Mouse (Mus musculus): Measurements from ENCODE around the gene Tnfsfm13.
"Not testable (repeated sequence)": the region's sequence is repeated elsewhere in the genome, so short reads cannot be mapped to it uniquely, and the experiment has no call there.

The Tnfsfm13 gene

GRCm38 (mm10) chr11:69695361-69696181, at the start of gene Tnfsfm13, which contains the start of gene Tnfsf12:
TSS of gene Tnfsfm13 (minus strand) at chr11:69696098.
TSS of gene Tnfsf12 (minus strand) at chr11:69695849.
- DNase-seq (ENCODE audit: low spot score), result peak; percentile 80

DNA sequence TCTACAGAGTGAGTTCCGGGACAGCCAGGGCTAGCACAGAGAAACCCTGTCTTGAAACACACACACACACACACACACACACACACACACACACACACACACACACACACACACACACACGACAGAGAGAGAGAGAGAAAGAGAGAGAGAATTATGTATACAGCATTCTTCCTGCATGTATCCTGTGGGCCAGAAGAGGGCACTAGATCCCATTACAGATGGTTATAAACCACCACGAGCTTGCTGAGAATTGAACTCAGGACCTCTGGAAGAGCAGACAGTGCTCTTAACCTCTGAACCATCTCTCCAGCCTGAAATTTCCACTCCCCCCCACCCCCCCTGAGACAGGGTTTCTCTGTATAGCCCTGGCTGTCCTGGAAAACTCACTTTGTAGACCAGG, 35.5 kb upstream of the Tnfsfm13 start:
- DNase-seq (ENCODE audit: low spot score), result not testable (repeated sequence)

DNA sequence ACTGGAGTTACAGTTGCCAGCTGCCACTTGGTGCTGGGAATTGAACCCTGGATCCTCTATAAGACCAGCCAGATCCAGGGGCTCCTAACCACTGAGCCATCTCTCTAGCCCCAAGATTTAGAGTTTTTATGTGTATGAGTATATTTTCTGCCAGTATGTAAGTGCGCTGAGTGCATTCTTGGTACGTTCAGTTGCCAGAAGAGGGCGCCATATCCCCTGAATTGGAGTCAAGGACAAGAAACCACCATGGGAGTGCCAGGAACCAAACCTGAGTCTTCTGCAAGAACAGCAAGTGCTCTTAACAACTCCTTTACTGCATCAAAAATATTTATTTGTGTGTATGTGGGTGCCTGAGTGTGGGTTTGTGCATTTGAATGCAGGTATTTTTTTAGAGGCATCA, 33.2 kb upstream of the Tnfsfm13 start:
- no peak for DNase-seq (ENCODE audit: low spot score)

- DNase-seq (ENCODE audit: low spot score), result no peak
Measured at GRCm38 (mm10) chr11:69725951-69726350, 30.1 kb upstream of the Tnfsfm13 start.

GRCm38 (mm10) chr11:69723074-69723473, 27.2 kb upstream of the Tnfsfm13 start:
- DNase-seq (ENCODE audit: low spot score), result no peak

- DNase-seq (ENCODE audit: low spot score), result no peak
Measured at GRCm38 (mm10) chr11:69720852-69721251, 25.0 kb upstream of the Tnfsfm13 start.

- DNase-seq (ENCODE audit: low spot score), result no peak
Measured at GRCm38 (mm10) chr11:69719423-69719822, 23.5 kb upstream of the Tnfsfm13 start.

DNA sequence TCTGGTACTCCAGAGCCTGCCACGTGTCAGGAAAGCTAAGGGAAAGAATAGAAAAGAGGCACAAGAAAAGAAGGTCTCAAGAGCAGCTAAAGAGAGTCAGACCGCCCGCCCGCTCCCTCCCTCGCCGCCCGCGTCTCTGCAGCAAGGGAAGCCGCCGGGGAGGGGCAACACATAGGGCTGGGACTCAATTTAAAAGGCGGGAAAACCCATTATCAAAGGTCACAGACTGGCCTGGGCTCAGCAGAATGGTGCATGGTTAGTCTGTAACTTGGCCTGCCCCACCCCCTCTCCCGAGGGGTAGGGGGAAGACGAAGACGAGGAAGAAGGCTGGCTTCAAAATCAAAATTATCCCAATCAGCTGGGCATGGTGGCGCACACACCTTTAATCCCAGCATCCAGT, 22.8 kb upstream of the Tnfsfm13 start:
- no peak for DNase-seq (ENCODE audit: low spot score)

DNA sequence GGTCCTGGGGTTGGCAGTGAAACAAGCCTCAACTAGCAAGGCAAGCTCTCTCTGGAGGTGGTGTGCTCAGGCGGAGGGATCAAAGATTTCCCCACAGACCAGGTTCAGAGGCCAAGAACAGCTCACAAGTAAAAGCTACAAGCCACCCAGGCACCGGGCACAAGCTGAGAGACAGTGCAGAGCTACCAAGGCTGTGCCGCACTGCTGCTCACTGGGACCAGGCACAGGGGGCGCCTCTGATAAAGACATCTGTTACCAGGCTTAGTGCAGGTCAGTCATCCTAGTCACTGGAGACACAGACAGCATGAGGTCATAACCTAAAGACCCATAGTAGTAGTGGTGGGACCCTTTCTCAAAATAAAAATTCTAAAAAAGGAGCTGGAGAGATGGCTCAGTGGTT, 21.1 kb upstream of the Tnfsfm13 start:
- no peak for DNase-seq (ENCODE audit: low spot score)

- no peak for DNase-seq (ENCODE audit: low spot score)
Measured at GRCm38 (mm10) chr11:69715929-69716328, 20.0 kb upstream of the Tnfsfm13 start.

DNA sequence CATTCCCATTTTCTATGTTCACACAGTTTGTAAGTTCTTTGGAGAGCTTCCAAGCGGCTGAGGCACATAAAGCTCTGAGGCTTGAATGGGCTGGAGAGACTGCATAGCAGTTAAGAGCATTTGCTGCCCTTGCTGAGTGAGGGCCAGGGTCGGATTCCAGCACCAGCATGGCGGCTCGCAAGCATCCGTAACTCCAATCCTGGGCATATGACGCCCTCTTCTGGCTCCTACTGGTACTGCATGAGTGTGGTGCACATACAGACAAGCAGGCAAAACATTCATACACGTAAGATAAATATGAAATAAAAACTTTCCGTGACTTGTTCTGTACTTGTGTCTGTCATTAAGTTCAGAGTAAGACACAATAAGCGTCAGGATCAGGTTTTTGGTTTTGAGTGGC, 19.6 kb upstream of the Tnfsfm13 start:
- peak; percentile 40 for DNase-seq (ENCODE audit: low spot score)

GRCm38 (mm10) chr11:69714636-69715329, 18.9 kb upstream of the Tnfsfm13 start:
- no peak for DNase-seq (ENCODE audit: low spot score)

- no peak for DNase-seq (ENCODE audit: low spot score)
Measured at GRCm38 (mm10) chr11:69712954-69713672, 17.2 kb upstream of the Tnfsfm13 start.

DNA sequence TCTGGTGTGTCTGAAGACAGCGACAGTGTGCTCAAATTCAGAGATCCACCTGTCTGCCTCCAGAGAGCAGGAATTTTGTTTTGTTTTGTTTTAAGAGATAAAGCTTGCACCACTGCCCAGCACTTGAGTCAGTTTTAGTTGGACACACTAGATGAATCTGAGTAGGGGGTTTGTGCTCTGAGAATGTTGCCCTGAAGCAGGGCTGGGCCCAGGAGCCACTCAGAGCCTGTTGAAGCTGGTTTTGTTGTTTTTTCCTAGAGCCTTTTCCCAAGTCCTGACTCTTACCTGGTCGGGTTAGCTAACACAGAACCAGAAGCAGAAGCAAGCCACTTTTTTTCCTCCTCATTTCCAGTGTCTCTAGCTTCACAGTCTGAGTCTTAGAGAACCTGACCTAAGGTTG, 15.2 kb upstream of the Tnfsfm13 start:
- no peak for DNase-seq (ENCODE audit: low spot score)

- DNase-seq (ENCODE audit: low spot score), result no peak
Measured at GRCm38 (mm10) chr11:69710470-69710869, 14.6 kb upstream of the Tnfsfm13 start.

DNA sequence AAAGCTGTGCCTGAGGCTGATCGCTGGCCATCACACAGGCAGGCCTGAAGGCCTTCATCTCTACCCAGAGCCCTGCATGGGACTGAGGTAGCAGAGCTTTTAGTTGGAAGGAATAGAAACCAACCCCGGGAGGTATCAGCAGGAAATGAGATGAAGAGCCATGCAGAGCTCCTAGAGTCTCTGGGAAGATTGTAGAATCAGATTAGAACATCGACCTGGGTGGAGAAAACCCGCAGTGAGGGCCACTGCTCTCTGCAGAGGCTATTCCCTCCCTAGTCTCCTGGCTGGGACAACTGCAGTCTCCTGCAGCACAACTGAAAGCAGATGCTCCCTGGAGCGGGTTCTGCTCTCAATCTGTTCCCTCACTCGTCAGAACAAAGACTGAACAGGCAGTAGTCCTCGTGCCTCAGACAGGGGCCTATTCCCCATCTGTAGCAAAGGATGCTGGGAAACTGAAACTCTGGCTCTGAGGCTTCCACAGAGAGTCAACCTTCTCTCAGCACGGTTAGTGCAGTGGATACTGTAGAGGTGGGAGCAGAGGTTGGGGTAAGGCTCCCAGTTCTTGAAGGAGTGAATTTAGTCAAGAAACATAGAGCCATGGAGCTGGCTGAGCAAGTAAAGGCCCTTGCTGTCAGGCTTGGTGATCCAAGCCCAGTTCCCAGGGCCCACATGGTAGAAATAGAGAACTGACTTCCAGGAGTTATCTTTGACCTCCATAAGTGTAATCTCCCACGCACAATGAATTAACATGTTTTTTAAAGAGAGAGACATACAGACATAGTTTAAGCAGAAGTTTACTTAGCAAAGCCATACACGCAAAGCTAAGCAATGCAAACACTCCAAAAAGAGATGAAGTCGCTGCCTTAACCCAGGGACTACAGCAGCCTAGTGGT, 13.9 kb upstream of the Tnfsfm13 start:
- no peak for DNase-seq (ENCODE audit: low spot score)

- DNase-seq (ENCODE audit: low spot score), result no peak
Measured at GRCm38 (mm10) chr11:69708614-69709265, 12.8 kb upstream of the Tnfsfm13 start.

- DNase-seq (ENCODE audit: low spot score), result no peak
Measured at GRCm38 (mm10) chr11:69707873-69708381, 12.0 kb upstream of the Tnfsfm13 start.

DNA sequence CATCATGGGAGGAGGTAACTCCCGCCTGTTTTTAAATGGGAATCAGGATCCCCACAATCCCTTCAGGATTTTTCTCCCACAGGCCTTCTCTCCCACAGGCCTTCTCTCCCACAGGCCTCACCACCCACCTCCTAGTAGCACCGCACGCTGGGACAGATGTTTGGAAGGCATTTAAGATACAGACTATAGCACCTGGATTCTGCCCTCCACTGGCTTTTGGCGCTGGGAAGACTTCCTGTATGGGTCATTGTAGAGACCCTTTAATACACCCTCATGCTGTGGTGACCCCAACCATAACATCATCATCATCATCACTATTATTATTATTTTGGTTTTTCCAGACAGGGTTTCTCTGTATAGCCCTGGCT, 11.6 kb upstream of the Tnfsfm13 start:
- DNase-seq (ENCODE audit: low spot score), result no peak

DNA sequence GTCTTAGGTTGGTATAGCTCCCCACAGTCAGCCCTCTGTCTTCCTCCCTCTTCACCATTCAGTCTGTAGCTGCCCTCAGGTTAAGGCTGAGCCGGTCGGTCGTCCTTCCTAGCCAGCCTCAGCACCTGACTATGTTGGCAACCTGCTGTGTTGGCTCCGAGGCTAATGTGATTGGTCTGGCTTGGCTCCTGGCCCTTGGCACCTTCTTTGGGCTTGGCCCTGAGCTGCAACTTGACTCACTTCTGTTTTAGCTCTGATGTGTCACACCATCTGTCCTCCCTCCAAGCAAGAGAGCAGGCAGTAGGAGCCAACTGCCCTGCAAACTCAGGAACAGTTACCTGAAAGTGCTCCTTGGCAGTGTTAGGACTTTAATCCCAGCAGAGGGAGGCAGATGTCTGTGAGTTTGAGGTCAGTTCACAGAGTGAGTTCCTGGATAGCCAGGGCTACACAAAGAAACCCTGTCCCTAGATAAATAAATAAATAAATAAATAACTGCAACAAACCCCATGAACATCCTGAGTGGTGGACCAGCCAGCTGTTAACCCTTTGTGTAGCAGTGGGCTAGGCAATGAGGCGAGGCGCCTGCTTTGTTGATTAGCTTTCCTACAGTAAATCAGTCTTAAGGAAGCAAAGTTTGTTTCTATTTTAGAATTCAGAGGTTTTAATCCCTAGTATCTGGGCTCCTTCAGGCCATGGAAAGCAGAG, 11.0 kb upstream of the Tnfsfm13 start:
- peak; percentile 68 for DNase-seq (ENCODE audit: low spot score)

Data from ovary, postnatal 36 days (tissue).